Mouse (Mus musculus): Measurements from ENCODE around the gene 4930555G01Rik.
"Not testable (repeated sequence)": the region's sequence is repeated elsewhere in the genome, so short reads cannot be mapped to it uniquely, and the experiment has no call there.

4930555G01Rik gene

DNA sequence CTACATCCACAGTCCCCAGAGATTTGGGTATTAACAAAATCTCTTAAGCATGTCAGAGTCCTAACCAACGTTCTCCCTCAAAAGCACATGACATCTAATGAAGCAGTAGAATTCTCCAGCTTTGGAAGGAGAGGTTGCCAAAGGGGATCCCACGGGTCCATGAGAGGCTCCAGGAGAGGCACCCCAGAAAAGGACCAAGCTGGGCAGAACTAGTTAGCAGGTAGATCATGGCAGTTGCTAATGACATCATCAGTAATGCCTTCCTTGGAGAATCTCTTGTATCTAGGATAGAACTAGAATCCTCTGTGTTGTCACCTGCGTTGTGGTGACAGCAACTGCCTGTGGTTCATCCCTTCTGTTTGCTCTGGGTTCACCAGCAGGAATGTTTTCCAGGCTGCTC, at the start of gene 4930555G01Rik:
Gene 4930555G01Rik (plus strand): TSS at position 301 of the 400 bp plus-strand sequence.
- DNase-seq (ENCODE audit: extremely low spot score, low spot score), result not testable (repeated sequence)

GRCm38 (mm10) chr14:5015591-5015990, 34.8 kb upstream of the 4930555G01Rik start, which contains the start of gene Gm3298:
Gm3298 (plus strand) TSS chr14:5015891.
- not testable (repeated sequence) for DNase-seq (ENCODE audit: extremely low spot score, low spot score)

GRCm38 (mm10) chr14:5070611-5071490, 20.4 kb downstream of the 4930555G01Rik start, which contains the start of gene Gm8281:
Gm8281 (plus strand) TSS chr14:5071040.
- peak; percentile 39 for DNase-seq (ENCODE audit: extremely low spot score, low spot score)

Measured in neural tube, embryonic 10.5 days (tissue).